9 mouse cellular contexts compared by ENCODE assay signal in genomic region chr11:18885729-18886325, GRCm38 (mm10).
DNase-seq lines count a peak whose midpoint lies in the region; ATAC-seq and TF ChIP-seq lines count a peak whose summit lies in the region.
"Had no signal": no experiment of that assay in that cellular context is flagged by ENCODE, and none has a peak within 500 bp of the region (broad histone marks: within the 10 kb centered on the region; RNA-seq: fewer than 3 reads in every experiment).

No protein-coding gene starts in this region.

- 8% methylated on average over 9 of the region's 9 CpGs for WGBS in hindbrain, embryonic 10.5 days
- 22% methylated on average over 9 of the region's 9 CpGs for WGBS in hindbrain, postnatal 0 days
- WGBS in embryonic facial prominence, embryonic 14.5 days: 40% methylated on average over 9 of the region's 9 CpGs
- 5% methylated on average over 9 of the region's 9 CpGs for WGBS in limb, embryonic 10.5 days

- peak overlapping the region; percentile 75 for H3K27ac ChIP-seq in hindbrain, embryonic 10.5 days
- H3K27ac ChIP-seq in hindbrain, postnatal 0 days: no peak overlapping the region
- H3K27ac ChIP-seq in embryonic facial prominence, embryonic 14.5 days (replicated peaks; ENCODE audit: low read depth, low read length): no peak overlapping the region
- peak overlapping the region; percentile 67 for H3K27ac ChIP-seq in limb, embryonic 10.5 days

- no peak for ATAC-seq in hindbrain, postnatal 0 days
- ATAC-seq in embryonic facial prominence, embryonic 14.5 days (ENCODE audit: low read depth): 0 out of 2 replicates have a peak, but pooled peaks have one; percentile 13

- H3K9ac ChIP-seq in hindbrain, postnatal 0 days (replicated peaks; ENCODE audit: low read length): no peak overlapping the region
- no peak overlapping the region for H3K9ac ChIP-seq in embryonic facial prominence, embryonic 14.5 days (ENCODE audit: low read depth, low read length)

- H3K27me3 ChIP-seq in hindbrain, embryonic 10.5 days (ENCODE audit: insufficient read depth, poor library complexity, severe bottlenecking): no peaks in the 10 kb centered on the region
- no peaks in the 10 kb centered on the region for H3K27me3 ChIP-seq in hindbrain, postnatal 0 days (ENCODE audit: insufficient read depth, low read length)
- H3K27me3 ChIP-seq in embryonic facial prominence, embryonic 14.5 days (replicated peaks; ENCODE audit: control insufficient read depth, insufficient read depth, low read length): no peaks in the 10 kb centered on the region
- peaks cover 22% of the 10 kb centered on the region; the same call in 1 of the 2 replicates for H3K27me3 ChIP-seq in limb, embryonic 10.5 days (ENCODE audit: low read depth, poor library complexity, severe bottlenecking)

- peaks cover 16% of the 10 kb centered on the region for H3K36me3 ChIP-seq in hindbrain, embryonic 10.5 days
- H3K36me3 ChIP-seq in hindbrain, postnatal 0 days (ENCODE audit: insufficient read depth, low read length): no peaks in the 10 kb centered on the region; the same call in 1 of the 2 replicates
- no peaks in the 10 kb centered on the region; the same call in 1 of the 2 replicates for H3K36me3 ChIP-seq in embryonic facial prominence, embryonic 14.5 days (ENCODE audit: control insufficient read depth, insufficient read depth, low read length)
- peaks cover 8% of the 10 kb centered on the region for H3K36me3 ChIP-seq in limb, embryonic 10.5 days

- TF ChIP-seq CTCF in hindbrain, postnatal 0 days (IDR thresholded peaks at IDR 0.05; ENCODE audit: low read depth): no peak

- H3K4me2 ChIP-seq in hindbrain, postnatal 0 days (ENCODE audit: low read depth, low read length): no peak overlapping the region
- no peak overlapping the region for H3K4me2 ChIP-seq in embryonic facial prominence, embryonic 14.5 days (ENCODE audit: low read depth, low read length)

- DNase-seq in hindbrain, embryonic 10.5 days (ENCODE audit: low spot score): peak; percentile 53
- no peak for DNase-seq in hindbrain, postnatal 0 days (ENCODE audit: low spot score)
- no peak for DNase-seq in embryonic facial prominence, embryonic 14.5 days (ENCODE audit: low spot score)
- DNase-seq in limb, embryonic 10.5 days (ENCODE audit: low spot score): peak; percentile 61
- peak; percentile 30 for DNase-seq in skeletal muscle tissue, adult 2 months (ENCODE audit: low read depth, low spot score)
- no peak for DNase-seq in spleen, postnatal 10 days (ENCODE audit: low spot score in 2 of 2)
- no peak for DNase-seq in spleen, postnatal 4 days (ENCODE audit: low spot score in 2 of 2)
- no peak for DNase-seq in B cell, adult 2 months
- DNase-seq: cerebellum, adult 11-12 months had no signal

- peak overlapping the region; percentile 28 for H3K4me3 ChIP-seq in hindbrain, embryonic 10.5 days
- H3K4me3 ChIP-seq in hindbrain, postnatal 0 days (ENCODE audit: low read length): no peak overlapping the region
- H3K4me3 ChIP-seq in embryonic facial prominence, embryonic 14.5 days (ENCODE audit: low read depth, low read length): no peak overlapping the region
- H3K4me3 ChIP-seq in limb, embryonic 10.5 days: peak overlapping the region; percentile 26; the same call in 1 of the 2 replicates

- no peaks in the 10 kb centered on the region for H3K9me3 ChIP-seq in hindbrain, embryonic 10.5 days
- no peaks in the 10 kb centered on the region for H3K9me3 ChIP-seq in hindbrain, postnatal 0 days (ENCODE audit: low read length)
- H3K9me3 ChIP-seq in embryonic facial prominence, embryonic 14.5 days (ENCODE audit: control insufficient read depth, low read length): no peaks in the 10 kb centered on the region
- no peaks in the 10 kb centered on the region for H3K9me3 ChIP-seq in limb, embryonic 10.5 days (replicated peaks)

- H3K4me1 ChIP-seq in hindbrain, embryonic 10.5 days (replicated peaks): peaks cover 82% of the 10 kb centered on the region
- H3K4me1 ChIP-seq in hindbrain, postnatal 0 days (ENCODE audit: insufficient read depth, low read length): peaks cover 7% of the 10 kb centered on the region
- H3K4me1 ChIP-seq in embryonic facial prominence, embryonic 14.5 days (ENCODE audit: control insufficient read depth, insufficient read depth, low read length): peaks cover 8% of the 10 kb centered on the region; the same call in 1 of the 2 replicates
- peaks cover 60% of the 10 kb centered on the region for H3K4me1 ChIP-seq in limb, embryonic 10.5 days

Comparison
In these comparisons a context has a peak if more than half of its experiments do, and no peak if none do; other contexts are left out.
1. DNase-seq: peak in hindbrain, embryonic 10.5 days (single experiment), limb, embryonic 10.5 days (single experiment) and skeletal muscle tissue, adult 2 months (single experiment); none in hindbrain, postnatal 0 days (single experiment), embryonic facial prominence, embryonic 14.5 days (single experiment), spleen, postnatal 10 days (0 of 2), spleen, postnatal 4 days (0 of 2) and B cell, adult 2 months (0 of 2).
2. H3K27ac ChIP-seq: peak in hindbrain, embryonic 10.5 days (single experiment) and limb, embryonic 10.5 days (single experiment); none in hindbrain, postnatal 0 days (single experiment) and embryonic facial prominence, embryonic 14.5 days (single experiment).
3. H3K4me3 ChIP-seq: peak in hindbrain, embryonic 10.5 days (single experiment) and limb, embryonic 10.5 days (single experiment); none in hindbrain, postnatal 0 days (single experiment) and embryonic facial prominence, embryonic 14.5 days (single experiment).